In the genomic region with DNA sequence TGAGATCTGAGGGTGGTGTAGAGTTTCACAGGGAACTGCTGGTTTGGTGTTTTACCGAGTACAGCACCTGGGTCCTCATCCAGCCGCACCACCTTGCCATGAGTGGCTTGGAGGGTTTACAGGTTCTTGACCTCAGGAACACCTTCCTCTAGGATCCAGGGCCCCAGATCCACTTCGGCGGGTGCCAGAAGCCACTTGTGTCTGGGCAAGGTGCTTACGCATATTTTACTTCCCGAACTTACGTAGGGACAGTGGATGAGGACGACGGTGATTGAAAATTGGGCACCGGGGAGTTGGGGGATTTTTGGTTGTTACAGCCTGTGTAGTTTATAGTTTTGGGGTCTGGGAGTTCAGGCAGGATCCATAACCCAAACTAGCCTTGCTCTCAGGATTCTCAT, we compare ENCODE assay signal across 8 mouse cellular contexts. TPM values are rescaled to one million over a fixed set of nuclear protein-coding genes. Genes with fewer than 3 reads are reported as not detected.
DNase-seq lines count a peak whose midpoint lies in the region; ATAC-seq lines count a peak whose summit lies in the region.

No protein-coding gene starts in this region.

- H3K36me3 ChIP-seq in forebrain, embryonic 12.5 days (replicated peaks): no peaks in the 10 kb centered on the region
- no peaks in the 10 kb centered on the region for H3K36me3 ChIP-seq in liver, embryonic 12.5 days
- no peaks in the 10 kb centered on the region for H3K36me3 ChIP-seq in neural tube, embryonic 15.5 days

- WGBS in forebrain, embryonic 12.5 days: 60% methylated on average over 10 of the region's 10 CpGs
- WGBS in liver, embryonic 12.5 days (ENCODE audit: insufficient replicate concordance): 18% methylated on average over 10 of the region's 10 CpGs
- WGBS in neural tube, embryonic 15.5 days: 44% methylated on average over 10 of the region's 10 CpGs

- H3K27me3 ChIP-seq in forebrain, embryonic 12.5 days: peaks cover 35% of the 10 kb centered on the region
- peaks cover 8% of the 10 kb centered on the region; the same call in 1 of the 2 replicates for H3K27me3 ChIP-seq in liver, embryonic 12.5 days (replicated peaks)
- H3K27me3 ChIP-seq in neural tube, embryonic 15.5 days (replicated peaks): peaks cover 11% of the 10 kb centered on the region

- no peaks in the 10 kb centered on the region for H3K9me3 ChIP-seq in forebrain, embryonic 12.5 days
- no peaks in the 10 kb centered on the region for H3K9me3 ChIP-seq in liver, embryonic 12.5 days (replicated peaks)
- no peaks in the 10 kb centered on the region for H3K9me3 ChIP-seq in neural tube, embryonic 15.5 days (replicated peaks)

- peak; percentile 88 to 91 for DNase-seq in lung, adult 18-20 months
- DNase-seq in lung, postnatal 10 days: no peak
- DNase-seq in cerebellum, postnatal 10 days: no peak
- no peak for DNase-seq in kidney, postnatal 14 days
- no peak for DNase-seq in ovary, postnatal 10 days (ENCODE audit: low spot score)

- H3K4me1 ChIP-seq in forebrain, embryonic 12.5 days: peaks cover 20% of the 10 kb centered on the region
- peaks cover 74% of the 10 kb centered on the region for H3K4me1 ChIP-seq in liver, embryonic 12.5 days
- peaks cover 27% of the 10 kb centered on the region for H3K4me1 ChIP-seq in neural tube, embryonic 15.5 days

- no peak overlapping the region for H3K27ac ChIP-seq in forebrain, embryonic 12.5 days
- H3K27ac ChIP-seq in liver, embryonic 12.5 days: peak overlapping the region; percentile 67
- H3K27ac ChIP-seq in neural tube, embryonic 15.5 days (replicated peaks): no peak overlapping the region

- 0 out of 2 replicates have a peak overlapping the region, but pooled peaks have one; percentile 53 for H3K4me3 ChIP-seq in forebrain, embryonic 12.5 days (replicated peaks)
- peak overlapping the region; percentile 61 for H3K4me3 ChIP-seq in liver, embryonic 12.5 days
- peak overlapping the region; percentile 46 for H3K4me3 ChIP-seq in neural tube, embryonic 15.5 days (replicated peaks)

- no peak overlapping the region for H3K9ac ChIP-seq in forebrain, embryonic 12.5 days
- peak overlapping the region; percentile 65 for H3K9ac ChIP-seq in liver, embryonic 12.5 days
- H3K9ac ChIP-seq in neural tube, embryonic 15.5 days (replicated peaks): no peak overlapping the region

- no peak for ATAC-seq in forebrain, embryonic 12.5 days (ENCODE audit: low FRiP score)
- ATAC-seq in liver, embryonic 12.5 days: no peak
- no peak for ATAC-seq in neural tube, embryonic 15.5 days (ENCODE audit: low FRiP score)

- peak overlapping the region; percentile 97 for H3K4me2 ChIP-seq in forebrain, embryonic 12.5 days
- peak overlapping the region; percentile 78 for H3K4me2 ChIP-seq in liver, embryonic 12.5 days
- H3K4me2 ChIP-seq in neural tube, embryonic 15.5 days: peak overlapping the region; percentile 94

RNA-seq across cellular contexts. Expression of gene Lrrfip1, which starts 55.5 kb away (rescaled TPM):
- polyA plus RNA-seq in forebrain, embryonic 12.5 days (2016; fragmentation: Nextera tagmentation; extraction: Ambion mirVana): 19.6 and 19.9 TPM in 2 replicates
- 17.4 and 18.1 TPM in 2 replicates for polyA plus RNA-seq in liver, embryonic 12.5 days (2016; fragmentation: Nextera tagmentation; extraction: Ambion mirVana)
- 45.3 and 51.5 TPM in 2 replicates for polyA plus RNA-seq in neural tube, embryonic 15.5 days (2015; fragmentation: Nextera tagmentation; extraction: Ambion mirVana)

Comparison
In these comparisons a context has a peak if more than half of its experiments do, and no peak if none do; other contexts are left out.
1. DNase-seq: peak in lung, adult 18-20 months (2 of 2); none in lung, postnatal 10 days (single experiment), cerebellum, postnatal 10 days (0 of 2), kidney, postnatal 14 days (single experiment) and ovary, postnatal 10 days (single experiment).
2. Peak in every context shown above with its lines, with median percentiles within 50 percentile points of each other: H3K4me2 ChIP-seq and H3K4me3 ChIP-seq.